Mouse (Mus musculus): ENCODE measurements around the gene Ccdc6. TPM values are rescaled to one million over a fixed set of nuclear protein-coding genes. Genes with fewer than 3 reads are reported as not detected.

Ccdc6 gene
- polyA plus RNA-seq, 1 experiment = 15.5 TPM

DNA sequence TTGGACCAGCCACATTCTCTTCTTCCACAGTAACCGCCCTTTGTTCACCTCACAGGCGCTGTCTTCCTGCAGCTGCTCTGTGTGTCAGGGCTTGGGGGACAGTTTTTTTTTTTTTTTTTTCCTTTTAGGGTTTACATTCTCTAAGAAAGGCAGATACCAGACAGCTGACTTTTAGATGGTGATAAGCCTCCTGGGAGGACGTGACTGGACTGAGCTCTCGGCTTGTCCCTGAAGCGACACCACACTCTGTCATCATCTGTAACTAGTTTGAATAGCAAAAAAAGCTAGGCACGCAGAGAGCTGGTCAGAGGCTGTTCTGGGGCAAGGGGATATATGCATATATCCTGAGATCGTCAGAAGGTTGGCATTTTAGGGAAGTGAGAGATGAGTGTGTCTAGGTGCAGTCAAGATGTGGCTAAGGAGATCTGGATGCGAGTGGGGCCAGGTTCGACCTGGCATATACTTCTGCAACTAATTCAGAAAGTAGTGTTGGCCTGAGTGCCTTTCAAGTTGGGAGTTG lies 23.0 kb downstream of the Ccdc6 start:
- Histone ChIP-seq H3K4me2 (ENCODE audit: low read depth) (peak overlapping the region; percentile 100), H3K27me3 (ENCODE audit: control insufficient read depth, insufficient read depth, insufficient read length) (no peaks in the 10 kb centered on the region), H3K36me3 (ENCODE audit: control insufficient read depth, insufficient read depth) (no peaks in the 10 kb centered on the region), H3K79me2 (ENCODE audit: control insufficient read depth, insufficient read depth) (peaks cover 70% of the 10 kb centered on the region), H3ac (ENCODE audit: control insufficient read depth, insufficient read length) (no peak overlapping the region), H3K4me3 (peak overlapping the region; percentile 17)
- TF ChIP-seq TCF12 (IDR thresholded peaks at IDR 0.05; ENCODE audit: insufficient read depth, poor library complexity, severe bottlenecking) (peak; percentile 46), MAX (IDR thresholded peaks at IDR 0.05; ENCODE audit: low read depth) (no peak), MYOD1 (IDR thresholded peaks at IDR 0.05; ENCODE audit: control insufficient read depth in 1 of 3, insufficient read length in 2 of 3, low read depth in 2 of 3) (peak; percentile 71 to 84 (median 74)), MYOG (IDR thresholded peaks at IDR 0.05; ENCODE audit: control insufficient read depth in 1 of 3, insufficient read depth in 1 of 3, insufficient read length in 2 of 3, low read depth in 2 of 3) (peak in 2 of 3 experiments; percentile 33 to 69)

DNA sequence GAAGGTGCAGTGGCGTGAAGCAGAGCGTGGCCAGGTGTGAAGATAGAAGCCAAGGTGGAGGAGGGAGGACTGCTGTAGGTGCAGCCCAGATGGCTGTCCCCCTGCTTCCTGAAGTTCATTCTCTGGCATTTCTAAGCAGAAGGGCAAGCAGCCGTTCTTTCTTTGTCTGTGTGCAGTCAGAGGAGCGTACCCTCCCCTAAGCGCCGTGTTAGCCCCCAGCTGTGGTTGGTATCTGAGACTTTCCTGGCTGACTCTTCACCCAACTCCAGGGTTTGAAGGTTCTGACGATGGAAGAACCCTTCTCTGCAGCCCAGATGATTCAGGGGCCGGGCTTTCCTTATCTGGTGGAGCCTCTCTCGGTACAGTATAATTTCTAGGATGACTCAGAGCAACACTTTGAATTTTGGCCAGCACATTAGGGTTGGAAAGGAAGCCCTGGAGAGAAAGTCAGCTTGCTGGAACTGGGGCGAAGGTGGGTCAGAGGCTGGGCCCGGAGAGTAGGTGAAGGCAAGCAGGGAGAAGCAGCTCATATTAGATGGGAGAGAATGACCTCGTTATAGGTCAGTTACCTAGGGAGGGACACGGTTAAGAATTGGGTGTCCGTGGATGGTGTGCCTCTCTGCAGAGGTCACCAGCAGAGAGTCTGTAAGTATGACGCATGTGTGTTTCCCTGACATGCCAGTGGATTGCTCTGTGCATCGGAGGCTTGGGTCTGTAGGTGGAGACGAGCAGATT lies 23.9 kb downstream of the Ccdc6 start:
- Histone ChIP-seq H3K4me2 (ENCODE audit: low read depth) (peak overlapping the region; percentile 100), H3ac (ENCODE audit: control insufficient read depth, insufficient read length) (no peak overlapping the region), H3K79me2 (ENCODE audit: control insufficient read depth, insufficient read depth) (peaks cover 74% of the 10 kb centered on the region), H3K36me3 (ENCODE audit: control insufficient read depth, insufficient read depth) (no peaks in the 10 kb centered on the region), H3K4me3 (peak overlapping the region; percentile 17), H3K27me3 (ENCODE audit: control insufficient read depth, insufficient read depth, insufficient read length) (no peaks in the 10 kb centered on the region)
- TF ChIP-seq CEBPB (IDR thresholded peaks at IDR 0.05; ENCODE audit: insufficient read depth, poor library complexity, severe bottlenecking) (0 out of 2 replicates have a peak, but pooled peaks have one; percentile 3), E2F4 (IDR thresholded peaks at IDR 0.05; ENCODE audit: insufficient read depth) (no peak)

DNA sequence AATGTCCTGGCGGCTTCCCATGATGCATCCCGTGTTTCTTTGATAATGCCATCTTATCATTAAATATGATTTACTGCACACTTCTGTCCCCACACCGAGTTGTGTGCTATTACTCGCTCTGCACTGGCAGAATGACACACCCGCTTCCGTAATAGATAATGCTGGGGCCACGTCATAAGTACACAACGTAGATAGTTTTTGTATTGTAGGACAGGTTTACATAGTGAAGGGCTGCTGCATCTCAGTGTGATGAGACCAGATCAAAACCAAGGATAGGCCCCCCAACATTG lies 24.4 kb downstream of the Ccdc6 start:
- TF ChIP-seq MYOG (IDR thresholded peaks at IDR 0.05; ENCODE audit: control insufficient read depth in 1 of 3, insufficient read depth in 1 of 3, insufficient read length in 2 of 3, low read depth in 2 of 3) (no peak), TCF12 (IDR thresholded peaks at IDR 0.05; ENCODE audit: insufficient read depth, poor library complexity, severe bottlenecking) (no peak), MAX (IDR thresholded peaks at IDR 0.05; ENCODE audit: low read depth) (no peak), REST (IDR thresholded peaks at IDR 0.05; ENCODE audit: insufficient read depth, insufficient read length) (no peak)
- no peaks in the 10 kb centered on the region for H3K36me3 ChIP-seq (ENCODE audit: control insufficient read depth, insufficient read depth)
- no peaks in the 10 kb centered on the region for H3K27me3 ChIP-seq (ENCODE audit: control insufficient read depth, insufficient read depth, insufficient read length)
- peak overlapping the region; percentile 100 for H3K4me2 ChIP-seq (ENCODE audit: low read depth)
- peak overlapping the region; percentile 17 for H3K4me3 ChIP-seq
- peaks cover 72% of the 10 kb centered on the region for H3K79me2 ChIP-seq (ENCODE audit: control insufficient read depth, insufficient read depth)
- no peak overlapping the region for H3ac ChIP-seq (ENCODE audit: control insufficient read depth, insufficient read length)

DNA sequence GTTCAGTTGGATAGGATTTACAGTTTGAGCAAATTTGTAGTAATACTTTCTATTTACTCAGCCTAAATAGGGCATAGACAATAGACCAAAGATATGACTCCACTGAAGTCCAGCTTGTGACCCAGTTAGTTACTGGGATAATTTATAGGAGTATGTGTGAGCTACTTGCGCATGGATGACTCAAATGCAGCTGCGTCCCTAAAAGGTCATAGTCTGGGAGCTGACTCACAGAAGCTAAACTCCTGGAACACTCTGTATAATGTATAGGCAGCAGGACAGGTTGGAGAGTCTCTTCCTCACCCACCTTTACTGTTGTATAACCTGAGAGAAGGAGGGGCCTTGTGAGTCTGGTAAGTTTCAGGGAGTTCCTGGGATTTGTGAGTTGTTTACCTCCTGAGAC lies 26.5 kb downstream of the Ccdc6 start:
- Histone ChIP-seq H3K27me3 (ENCODE audit: control insufficient read depth, insufficient read depth, insufficient read length) (no peaks in the 10 kb centered on the region), H3K4me2 (ENCODE audit: low read depth) (no peak overlapping the region), H3ac (ENCODE audit: control insufficient read depth, insufficient read length) (no peak overlapping the region), H3K36me3 (ENCODE audit: control insufficient read depth, insufficient read depth) (no peaks in the 10 kb centered on the region), H3K4me3 (no peak overlapping the region), H3K79me2 (ENCODE audit: control insufficient read depth, insufficient read depth) (peaks cover 74% of the 10 kb centered on the region)
- TF ChIP-seq MYOG (IDR thresholded peaks at IDR 0.05; ENCODE audit: control insufficient read depth in 1 of 3, insufficient read depth in 1 of 3, insufficient read length in 2 of 3, low read depth in 2 of 3) = no peak
- TF ChIP-seq SRF (IDR thresholded peaks at IDR 0.05; ENCODE audit: control insufficient read depth, insufficient read length, low read depth) = no peak
- TF ChIP-seq TCF3 (IDR thresholded peaks at IDR 0.05; ENCODE audit: insufficient read length, low read depth) = no peak
- TF ChIP-seq POLR2AphosphoS2 (IDR thresholded peaks at IDR 0.05; ENCODE audit: insufficient read length, low read depth) = no peak
- no peak for TF ChIP-seq REST (IDR thresholded peaks at IDR 0.05; ENCODE audit: insufficient read depth, insufficient read length)
- no peak for TF ChIP-seq USF1 (IDR thresholded peaks at IDR 0.05; ENCODE audit: low read depth)

DNA sequence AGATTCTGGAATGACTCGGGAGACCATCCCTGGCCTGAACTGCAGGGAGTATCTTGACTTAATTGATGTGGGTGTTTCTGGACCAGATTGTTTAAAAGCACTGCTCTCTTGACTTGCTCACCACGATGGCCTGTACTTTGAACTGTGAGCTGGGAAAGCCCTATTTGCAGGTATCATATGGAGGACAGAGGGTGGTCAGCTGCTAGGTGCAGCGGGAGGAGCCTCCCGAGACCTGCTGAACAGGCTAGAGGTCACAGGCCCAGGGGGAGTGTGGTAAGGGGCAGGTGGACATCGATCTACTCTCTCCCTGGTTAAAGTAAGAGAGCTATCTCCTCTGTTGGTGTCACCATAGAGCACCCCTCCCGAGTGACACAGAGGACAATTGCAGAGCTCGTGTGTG lies 28.6 kb downstream of the Ccdc6 start:
- Histone ChIP-seq H3ac (ENCODE audit: control insufficient read depth, insufficient read length) (no peak overlapping the region), H3K36me3 (ENCODE audit: control insufficient read depth, insufficient read depth) (no peaks in the 10 kb centered on the region), H3K4me2 (ENCODE audit: low read depth) (no peak overlapping the region), H3K4me3 (no peak overlapping the region), H3K27me3 (ENCODE audit: control insufficient read depth, insufficient read depth, insufficient read length) (no peaks in the 10 kb centered on the region), H3K79me2 (ENCODE audit: control insufficient read depth, insufficient read depth) (peaks cover 80% of the 10 kb centered on the region)
- TF ChIP-seq MYOD1 (IDR thresholded peaks at IDR 0.05; ENCODE audit: control insufficient read depth in 1 of 3, insufficient read length in 2 of 3, low read depth in 2 of 3) (no peak), TCF3 (IDR thresholded peaks at IDR 0.05; ENCODE audit: insufficient read length, low read depth) (no peak), REST (IDR thresholded peaks at IDR 0.05; ENCODE audit: insufficient read depth, insufficient read length) (no peak), POLR2AphosphoS2 (IDR thresholded peaks at IDR 0.05; ENCODE audit: insufficient read length, low read depth) (no peak), E2F4 (IDR thresholded peaks at IDR 0.05; ENCODE audit: insufficient read depth) (no peak), MYOG (IDR thresholded peaks at IDR 0.05; ENCODE audit: control insufficient read depth in 1 of 3, insufficient read depth in 1 of 3, insufficient read length in 2 of 3, low read depth in 2 of 3) (no peak)

DNA sequence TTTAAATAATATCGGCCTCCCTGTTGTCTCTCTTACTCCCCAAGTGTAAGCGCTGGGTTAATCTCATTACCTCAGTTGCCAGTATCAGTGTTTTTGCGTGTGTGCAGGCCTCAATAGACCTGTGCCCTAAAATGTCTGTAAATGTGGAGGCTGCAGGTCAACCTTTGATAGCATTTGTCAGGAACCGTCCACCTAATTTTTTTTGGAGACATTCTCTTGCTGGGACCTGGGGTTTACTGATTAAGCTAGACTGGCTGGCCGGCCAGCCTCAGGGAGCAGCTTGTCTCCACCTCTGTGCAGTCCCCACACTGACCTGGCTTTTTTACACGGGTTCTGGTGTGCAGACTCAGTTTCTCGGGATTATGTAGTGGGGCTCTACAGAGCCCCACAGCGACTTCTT lies 30.4 kb downstream of the Ccdc6 start:
- TF ChIP-seq CEBPB (IDR thresholded peaks at IDR 0.05; ENCODE audit: insufficient read depth, poor library complexity, severe bottlenecking) (no peak), MYOD1 (IDR thresholded peaks at IDR 0.05; ENCODE audit: control insufficient read depth in 1 of 3, insufficient read length in 2 of 3, low read depth in 2 of 3) (no peak), TCF3 (IDR thresholded peaks at IDR 0.05; ENCODE audit: insufficient read length, low read depth) (no peak), TCF12 (IDR thresholded peaks at IDR 0.05; ENCODE audit: insufficient read depth, poor library complexity, severe bottlenecking) (no peak), MAX (IDR thresholded peaks at IDR 0.05; ENCODE audit: low read depth) (no peak), REST (IDR thresholded peaks at IDR 0.05; ENCODE audit: insufficient read depth, insufficient read length) (no peak), USF1 (IDR thresholded peaks at IDR 0.05; ENCODE audit: low read depth) (no peak), MYOG (IDR thresholded peaks at IDR 0.05; ENCODE audit: control insufficient read depth in 1 of 3, insufficient read depth in 1 of 3, insufficient read length in 2 of 3, low read depth in 2 of 3) (no peak), E2F4 (IDR thresholded peaks at IDR 0.05; ENCODE audit: insufficient read depth) (no peak), POLR2AphosphoS2 (IDR thresholded peaks at IDR 0.05; ENCODE audit: insufficient read length, low read depth) (no peak), SRF (IDR thresholded peaks at IDR 0.05; ENCODE audit: control insufficient read depth, insufficient read length, low read depth) (no peak), POLR2A (IDR thresholded peaks at IDR 0.05; ENCODE audit: insufficient read length, low read depth) (no peak)
- Histone ChIP-seq H3K4me2 (ENCODE audit: low read depth) (no peak overlapping the region), H3K27me3 (ENCODE audit: control insufficient read depth, insufficient read depth, insufficient read length) (no peaks in the 10 kb centered on the region), H3K79me2 (ENCODE audit: control insufficient read depth, insufficient read depth) (peaks cover 82% of the 10 kb centered on the region), H3K4me3 (no peak overlapping the region), H3K36me3 (ENCODE audit: control insufficient read depth, insufficient read depth) (no peaks in the 10 kb centered on the region), H3ac (ENCODE audit: control insufficient read depth, insufficient read length) (no peak overlapping the region)
